ENCODE assay signal across 28 mouse cellular contexts in the genomic region with DNA sequence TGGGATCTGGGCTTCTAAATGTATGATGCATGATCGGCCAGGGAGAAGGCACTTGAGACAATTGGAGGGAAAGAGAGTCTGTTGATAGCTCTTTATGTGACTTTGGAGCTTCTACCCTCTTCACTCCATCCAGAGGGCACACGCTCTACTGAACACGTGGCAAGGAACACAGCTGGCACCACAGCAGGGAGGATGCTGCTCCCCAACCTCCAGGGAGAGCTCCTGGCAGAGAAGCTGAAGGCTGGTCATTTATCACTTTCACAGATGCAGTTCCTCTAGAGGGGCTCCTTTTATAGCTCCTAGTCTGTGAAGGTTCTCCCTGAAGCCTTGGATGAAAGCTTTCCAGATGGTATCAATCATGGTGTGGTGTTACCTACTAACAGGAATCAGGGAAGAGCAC.
A peak's percentile ranks its signal among the peaks of the same experiment; 100 is the strongest.
DNase-seq lines count a peak whose midpoint lies in the region; ATAC-seq lines count a peak whose summit lies in the region.
"Had no signal": no experiment of that assay in that cellular context is flagged by ENCODE, and none has a peak within 500 bp of the region (broad histone marks: within the 10 kb centered on the region; RNA-seq: fewer than 3 reads in every experiment).

No protein-coding gene starts in this region.

- H3K4me3 ChIP-seq in hindbrain, embryonic 16.5 days (ENCODE audit: low read length) = no peak overlapping the region
- no peak overlapping the region for H3K4me3 ChIP-seq in hindbrain, embryonic 10.5 days
- no peak overlapping the region for H3K4me3 ChIP-seq in kidney, embryonic 16.5 days (ENCODE audit: low read length)
- H3K4me3 ChIP-seq in neural tube, embryonic 15.5 days (replicated peaks) = no peak overlapping the region
- H3K4me3 ChIP-seq: embryonic facial prominence, embryonic 10.5 days; embryonic facial prominence, embryonic 13.5 days; erythroblast, embryonic 14.5 days; forebrain, embryonic 12.5 days; forebrain, embryonic 15.5 days; heart, embryonic 12.5 days; heart, embryonic 15.5 days; hindbrain, embryonic 15.5 days had no signal

- H3K27ac ChIP-seq in hindbrain, embryonic 16.5 days (ENCODE audit: low read depth, low read length) = no peak overlapping the region
- no peak overlapping the region for H3K27ac ChIP-seq in hindbrain, embryonic 10.5 days
- H3K27ac ChIP-seq in kidney, embryonic 16.5 days (ENCODE audit: low read length) = 0 out of 2 replicates have a peak overlapping the region, but pooled peaks have one; percentile 43
- no peak overlapping the region for H3K27ac ChIP-seq in neural tube, embryonic 15.5 days (replicated peaks)
- H3K27ac ChIP-seq: embryonic facial prominence, embryonic 10.5 days; embryonic facial prominence, embryonic 13.5 days; forebrain, embryonic 12.5 days; forebrain, embryonic 15.5 days; heart, embryonic 15.5 days; hindbrain, embryonic 15.5 days had no signal

- H3K9me3 ChIP-seq in hindbrain, embryonic 16.5 days (ENCODE audit: control insufficient read depth, low read length) = no peaks in the 10 kb centered on the region
- no peaks in the 10 kb centered on the region for H3K9me3 ChIP-seq in hindbrain, embryonic 10.5 days
- no peaks in the 10 kb centered on the region for H3K9me3 ChIP-seq in kidney, embryonic 16.5 days (ENCODE audit: low read length)
- H3K9me3 ChIP-seq in neural tube, embryonic 15.5 days (replicated peaks) = no peaks in the 10 kb centered on the region
- H3K9me3 ChIP-seq: embryonic facial prominence, embryonic 10.5 days; embryonic facial prominence, embryonic 13.5 days; forebrain, embryonic 12.5 days; forebrain, embryonic 15.5 days; heart, embryonic 15.5 days; hindbrain, embryonic 15.5 days had no signal

- H3K27me3 ChIP-seq in hindbrain, embryonic 16.5 days (replicated peaks; ENCODE audit: control insufficient read depth, insufficient read depth, low read length) = no peaks in the 10 kb centered on the region
- H3K27me3 ChIP-seq in hindbrain, embryonic 10.5 days (ENCODE audit: insufficient read depth, poor library complexity, severe bottlenecking) = no peaks in the 10 kb centered on the region
- H3K27me3 ChIP-seq in kidney, embryonic 16.5 days (ENCODE audit: insufficient read depth, low read length) = no peaks in the 10 kb centered on the region
- H3K27me3 ChIP-seq in neural tube, embryonic 15.5 days (replicated peaks) = no peaks in the 10 kb centered on the region
- H3K27me3 ChIP-seq: embryonic facial prominence, embryonic 13.5 days; forebrain, embryonic 12.5 days; forebrain, embryonic 15.5 days; heart, embryonic 12.5 days; heart, embryonic 15.5 days; hindbrain, embryonic 15.5 days had no signal

- no peaks in the 10 kb centered on the region for H3K4me1 ChIP-seq in hindbrain, embryonic 16.5 days (ENCODE audit: control insufficient read depth, insufficient read depth, low read depth, low read length)
- H3K4me1 ChIP-seq in hindbrain, embryonic 10.5 days (replicated peaks) = no peaks in the 10 kb centered on the region
- H3K4me1 ChIP-seq in kidney, embryonic 16.5 days (ENCODE audit: insufficient read depth, low read length) = peaks cover 5% of the 10 kb centered on the region; the same call in 1 of the 2 replicates
- H3K4me1 ChIP-seq in neural tube, embryonic 15.5 days = no peaks in the 10 kb centered on the region
- H3K4me1 ChIP-seq: embryonic facial prominence, embryonic 10.5 days; forebrain, embryonic 12.5 days; forebrain, embryonic 15.5 days; heart, embryonic 12.5 days; heart, embryonic 15.5 days; hindbrain, embryonic 15.5 days had no signal

- H3K36me3 ChIP-seq in hindbrain, embryonic 16.5 days (ENCODE audit: control insufficient read depth, insufficient read depth, low read length) = no peaks in the 10 kb centered on the region
- no peaks in the 10 kb centered on the region for H3K36me3 ChIP-seq in hindbrain, embryonic 10.5 days
- no peaks in the 10 kb centered on the region for H3K36me3 ChIP-seq in kidney, embryonic 16.5 days (ENCODE audit: insufficient read depth, low read length)
- H3K36me3 ChIP-seq in neural tube, embryonic 15.5 days = no peaks in the 10 kb centered on the region
- H3K36me3 ChIP-seq: embryonic facial prominence, embryonic 10.5 days; embryonic facial prominence, embryonic 13.5 days; forebrain, embryonic 12.5 days; forebrain, embryonic 15.5 days; heart, embryonic 12.5 days; heart, embryonic 15.5 days; hindbrain, embryonic 15.5 days had no signal

- peak; percentile 52; the same call in 1 of the 2 replicates for ATAC-seq in hindbrain, embryonic 16.5 days
- ATAC-seq in kidney, embryonic 16.5 days (ENCODE audit: low FRiP score, low TSS enrichment) = peak; percentile 82
- ATAC-seq in neural tube, embryonic 15.5 days (ENCODE audit: low FRiP score) = peak; percentile 50; the same call in 1 of the 2 replicates
- ATAC-seq: CD4-positive, CD25-positive, alpha-beta regulatory T cell, adult 4 months; forebrain, embryonic 15.5 days had no signal

- no peak for DNase-seq in hindbrain, embryonic 10.5 days (ENCODE audit: low spot score)
- no peak for DNase-seq in kidney, adult 11 months
- DNase-seq in kidney, postnatal 4 days = peak; percentile 17 to 28
- DNase-seq in kidney, postnatal 36 days = no peak
- no peak for DNase-seq in retina, embryonic 14.5 days (ENCODE audit: low spot score)
- DNase-seq: adrenal gland, adult 2 months; adrenal gland, postnatal 14 days; cerebellum, adult 11-12 months; cerebellum, adult 8-10 months; cerebellum, postnatal 10 days; cerebellum, postnatal 36 days; embryo, embryonic 11 days; gastrocnemius, postnatal 25 days; heart, adult 18-20 months; heart, postnatal 10 days; heart, postnatal 36 days had no signal

- no peak overlapping the region for H3K9ac ChIP-seq in hindbrain, embryonic 16.5 days (ENCODE audit: low read depth, low read length)
- H3K9ac ChIP-seq in kidney, embryonic 16.5 days (replicated peaks; ENCODE audit: low read length) = no peak overlapping the region
- H3K9ac ChIP-seq in neural tube, embryonic 15.5 days (replicated peaks) = no peak overlapping the region
- H3K9ac ChIP-seq: embryonic facial prominence, embryonic 13.5 days; forebrain, embryonic 12.5 days; forebrain, embryonic 15.5 days; heart, embryonic 12.5 days; heart, embryonic 15.5 days; hindbrain, embryonic 15.5 days had no signal

- H3K4me2 ChIP-seq in hindbrain, embryonic 16.5 days (ENCODE audit: low read length) = no peak overlapping the region
- H3K4me2 ChIP-seq in kidney, embryonic 16.5 days (replicated peaks; ENCODE audit: low read depth, low read length) = no peak overlapping the region
- H3K4me2 ChIP-seq in neural tube, embryonic 15.5 days = no peak overlapping the region
- H3K4me2 ChIP-seq: embryonic facial prominence, embryonic 13.5 days; forebrain, embryonic 12.5 days; forebrain, embryonic 15.5 days; heart, embryonic 12.5 days; heart, embryonic 15.5 days; hindbrain, embryonic 15.5 days had no signal

- 54% methylated on average over 3 of the region's 3 CpGs for WGBS in hindbrain, embryonic 16.5 days
- 53% methylated on average over 3 of the region's 3 CpGs for WGBS in hindbrain, embryonic 10.5 days
- 8% methylated on average over 3 of the region's 3 CpGs for WGBS in kidney, embryonic 16.5 days
- WGBS in neural tube, embryonic 15.5 days = 43% methylated on average over 3 of the region's 3 CpGs

Comparison
In these comparisons a context has a peak if more than half of its experiments do, and no peak if none do; other contexts are left out.
1. DNase-seq: peak in kidney, postnatal 4 days (2 of 2); none in hindbrain, embryonic 10.5 days (single experiment), kidney, adult 11 months (single experiment), kidney, postnatal 36 days (0 of 2) and retina, embryonic 14.5 days (single experiment).
2. Peak in every context shown above with its lines, with median percentiles within 50 percentile points of each other: ATAC-seq.